In the genomic region with DNA sequence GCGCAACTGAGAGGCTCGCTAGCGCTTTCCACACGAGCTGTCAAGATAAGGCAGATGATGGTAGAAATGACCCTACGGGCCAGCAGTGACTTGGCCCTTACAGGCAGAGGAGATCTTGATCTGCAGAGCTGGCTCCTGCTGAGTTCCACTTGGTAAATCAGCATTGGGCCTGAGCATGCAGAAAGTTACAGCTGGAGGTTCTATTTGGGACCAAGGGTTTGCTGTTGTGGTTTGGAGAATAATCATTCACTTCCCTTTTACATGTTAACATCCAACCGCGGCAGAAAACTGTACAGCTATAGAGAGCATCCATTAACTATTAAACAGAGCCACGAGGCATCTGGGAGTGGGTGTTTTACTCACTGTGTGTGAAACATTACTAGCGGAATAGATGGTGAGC, we compare ENCODE assay signal across 23 mouse cellular contexts.
"Had no signal": no experiment of that assay in that cellular context is flagged by ENCODE, and none has a peak within 500 bp of the region (broad histone marks: within the 10 kb centered on the region; RNA-seq: fewer than 3 reads in every experiment).

No protein-coding gene starts in this region.

- ATAC-seq: liver, postnatal 0 days; lung, postnatal 0 days; midbrain, embryonic 13.5 days; midbrain, embryonic 16.5 days had no signal

- H3K27me3 ChIP-seq: limb, embryonic 12.5 days; limb, embryonic 15.5 days; megakaryocyte, embryonic 14.5 days; midbrain, embryonic 13.5 days; neural tube, embryonic 13.5 days had no signal

- H3K4me3 ChIP-seq: left cerebral cortex, adult 2 months; limb, embryonic 12.5 days; limb, embryonic 15.5 days; megakaryocyte, embryonic 14.5 days; midbrain, embryonic 10.5 days; midbrain, embryonic 13.5 days; myocyte; neural tube, embryonic 13.5 days had no signal

- H3K27ac ChIP-seq: left cerebral cortex, adult 2 months; limb, embryonic 12.5 days; limb, embryonic 15.5 days; liver, embryonic 14.5 days; macrophage; midbrain, embryonic 10.5 days; midbrain, embryonic 13.5 days; neural tube, embryonic 13.5 days had no signal

- H3K4me2 ChIP-seq: limb, embryonic 12.5 days; limb, embryonic 15.5 days; liver, embryonic 11.5 days; lung, embryonic 14.5 days; midbrain, embryonic 13.5 days; neural tube, embryonic 13.5 days had no signal

- DNase-seq: kidney, postnatal 36 days; layer of hippocampus, postnatal 36 days; left cerebral cortex, postnatal 4 days; liver, postnatal 0 days; lung, embryonic 14.5 days; retina, postnatal 1 day; right cerebral cortex, postnatal 25 days; spleen, adult 18-20 months; thymus, adult 18-20 months; thymus, postnatal 36 days had no signal

- H3K9me3 ChIP-seq: limb, embryonic 12.5 days; limb, embryonic 15.5 days; megakaryocyte, embryonic 14.5 days; midbrain, embryonic 10.5 days; midbrain, embryonic 13.5 days; neural tube, embryonic 13.5 days had no signal

- H3K9ac ChIP-seq: limb, embryonic 12.5 days; limb, embryonic 15.5 days; liver, embryonic 14.5 days; liver, postnatal 0 days; lung, embryonic 14.5 days; midbrain, embryonic 13.5 days; neural tube, embryonic 13.5 days had no signal

- H3K36me3 ChIP-seq: midbrain, embryonic 13.5 days had no signal
